Mouse (Mus musculus) heart, postnatal 0 days (tissue): ENCODE measurements at regions not wholly inside any gene's neighbourhood (a gene's known extent, or its start where the extent isn't known, plus 50 kb on each side); places are given as distances from the start of the nearest gene placed in this dataset.

Source experiments
- ATAC-seq: fragments of 200-750 bp; cut with Nextera tagmentation; 2 replicates; pipeline ENCODE4 v1.8.0; 2017; ENCODE audit warnings: low read depth, moderate number of reproducible peaks, moderate library complexity; ENCODE audit not compliant: insufficient read depth
- DNase-seq: peaks from one replicate; pipeline ENCODE4 v3.0.0-alpha.2; 2016; ENCODE audit warnings: low spot score
- H3K27ac ChIP-seq: fragments of 300-500 bp; sonication (generic); 2 replicates; pipeline ENCODE4 v1.5.1; 2014; ENCODE audit warnings: low read depth, mild to moderate bottlenecking
- H3K27me3 ChIP-seq: fragments of 300-500 bp; sonication (generic); 2 replicates; pipeline ENCODE4 v1.6.1; 2014; ENCODE audit warnings: low read length, mixed read lengths; ENCODE audit not compliant: control insufficient read depth, insufficient read depth
- H3K36me3 ChIP-seq: fragments of 300-500 bp; sonication (generic); replicated peaks from 2 replicates; pipeline ENCODE4 v1.6.1; 2014; ENCODE audit warnings: low read length, mixed read lengths; ENCODE audit not compliant: control insufficient read depth, insufficient read depth
- H3K4me1 ChIP-seq: fragments of 300-500 bp; sonication (generic); 2 replicates; pipeline ENCODE4 v1.6.1; 2014; ENCODE audit warnings: antibody characterized with exemption; ENCODE audit not compliant: control insufficient read depth, insufficient read depth
- H3K4me2 ChIP-seq: fragments of 300-500 bp; sonication (generic); 2 replicates; pipeline ENCODE4 v1.6.1; 2014; ENCODE audit warnings: low read depth, mild to moderate bottlenecking, low read length, moderate library complexity
- H3K4me3 ChIP-seq: fragments of 300-500 bp; sonication (generic); 2 replicates; pipeline ENCODE4 v1.5.1; 2014; ENCODE audit warnings: low read depth, low read length
- H3K9ac ChIP-seq: fragments of 300-500 bp; sonication (generic); replicated peaks from 2 replicates; pipeline ENCODE4 v1.6.1; 2014; ENCODE audit warnings: low read depth, low read length, mixed read lengths
- H3K9me3 ChIP-seq: fragments of 300-500 bp; sonication (generic); replicated peaks from 2 replicates; pipeline ENCODE4 v1.6.1; 2016; ENCODE audit warnings: low read length; ENCODE audit not compliant: control insufficient read depth
- CTCF ChIP-seq: IDR thresholded peaks from 2 replicates; pipeline ENCODE4 v1.5.1; 2016; ENCODE audit warnings: antibody characterized with exemption, control low read depth, low read depth
- EP300 ChIP-seq: IDR thresholded peaks from 2 replicates; pipeline ENCODE4 v1.6.1; 2016; ENCODE audit warnings: antibody characterized with exemption, low read depth
- WGBS: fragments of 180-500 bp; shearing (Covaris S2); extraction: QIAGEN DNeasy Blood & Tissue Kit; methylation state at CpG from one replicate; pipeline ENCODE4 v1.1.7; 2014; 5-methylcytosine and 5-hydroxymethylcytosine counted together

DNA sequence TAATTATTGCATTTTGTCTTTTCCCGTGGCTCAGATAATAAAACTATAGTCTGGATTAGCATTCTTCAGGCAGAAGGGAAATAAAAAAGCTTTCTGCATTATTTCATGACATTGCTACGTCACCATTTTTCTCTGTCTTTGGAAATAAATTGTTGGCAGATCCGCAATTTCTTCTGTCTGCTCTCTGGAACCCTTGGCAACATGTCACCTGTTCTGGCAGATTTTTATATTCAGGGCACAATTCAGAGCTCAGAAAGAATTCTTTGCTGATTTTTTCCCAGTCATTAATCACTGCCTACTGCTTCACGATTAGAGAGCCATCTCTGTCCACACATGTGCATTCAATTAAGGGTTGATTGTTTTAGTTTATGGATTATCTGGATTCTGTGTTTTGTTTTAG is 460.5 kb downstream of the Cdh8 start:
- Histone ChIP-seq H3K9ac (no peak overlapping the region), H3K4me2 (no peak overlapping the region), H3K9me3 (no peaks in the 10 kb centered on the region), H3K27me3 (no peaks in the 10 kb centered on the region), H3K36me3 (no peaks in the 10 kb centered on the region), H3K27ac (no peak overlapping the region), H3K4me1 (no peaks in the 10 kb centered on the region), H3K4me3 (no peak overlapping the region)
- TF ChIP-seq CTCF (no peak), EP300 (no peak)
- WGBS = 62% methylated on average over 4 of the region's 4 CpGs
- no peak for DNase-seq
- no peak for ATAC-seq

DNA sequence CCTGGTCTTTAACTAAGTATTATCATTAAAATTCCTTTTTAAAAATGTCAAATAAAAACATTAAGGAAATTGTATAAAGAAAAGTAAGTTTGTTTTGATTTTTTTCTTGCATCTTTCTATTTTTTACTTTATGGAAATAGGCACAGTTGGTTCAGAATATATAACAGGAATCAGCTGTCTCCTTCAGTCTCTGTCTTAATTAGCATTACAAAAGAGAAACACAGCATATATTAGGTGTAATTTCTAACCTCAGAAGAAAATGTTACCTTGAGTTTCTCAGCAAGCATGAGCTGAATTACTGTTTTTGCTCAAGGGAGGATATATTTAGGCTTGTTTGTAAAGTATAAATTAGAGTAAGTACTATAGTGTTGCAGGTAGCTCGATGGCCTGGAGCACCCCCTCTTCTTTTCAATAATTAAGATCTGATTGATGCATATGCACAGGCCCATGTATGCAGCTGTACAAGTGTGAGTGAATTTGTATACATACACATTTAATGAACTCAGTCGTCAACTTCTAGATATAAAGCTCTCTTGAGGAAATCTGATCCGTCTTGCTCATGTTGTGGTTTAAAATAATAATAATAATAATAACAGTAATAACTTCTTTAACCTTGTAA is 503.0 kb downstream of the Cdh8 start:
- DNase-seq (no peak), ATAC-seq (no peak)
- Histone ChIP-seq H3K36me3 (no peaks in the 10 kb centered on the region), H3K9me3 (no peaks in the 10 kb centered on the region), H3K27me3 (no peaks in the 10 kb centered on the region), H3K9ac (no peak overlapping the region), H3K27ac (no peak overlapping the region), H3K4me2 (no peak overlapping the region), H3K4me3 (no peak overlapping the region), H3K4me1 (no peaks in the 10 kb centered on the region)
- TF ChIP-seq EP300 (no peak), CTCF (no peak)
- 78% methylated on average over 3 of the region's 3 CpGs for WGBS

DNA sequence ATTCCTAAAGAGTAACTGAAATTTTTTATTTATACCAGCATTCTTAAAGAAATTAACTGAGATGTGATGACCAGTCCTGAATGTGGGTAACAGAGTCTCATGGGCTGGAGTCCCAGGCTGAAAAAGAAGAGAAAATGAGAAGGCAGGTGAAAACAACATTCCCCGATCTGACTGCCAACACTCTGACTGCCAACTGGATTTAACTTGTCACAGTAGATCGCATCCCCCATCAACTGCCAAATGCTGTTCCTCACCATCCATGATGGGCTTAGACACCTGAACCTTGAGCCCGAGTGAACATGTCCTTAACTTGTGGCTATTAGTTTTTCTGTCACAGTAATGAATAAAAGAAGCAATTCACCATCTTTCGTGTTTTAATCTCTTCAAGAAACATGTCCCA is 522.9 kb downstream of the Cdh8 start:
- ATAC-seq = no peak
- Histone ChIP-seq H3K4me3 (no peak overlapping the region), H3K36me3 (no peaks in the 10 kb centered on the region)

DNA sequence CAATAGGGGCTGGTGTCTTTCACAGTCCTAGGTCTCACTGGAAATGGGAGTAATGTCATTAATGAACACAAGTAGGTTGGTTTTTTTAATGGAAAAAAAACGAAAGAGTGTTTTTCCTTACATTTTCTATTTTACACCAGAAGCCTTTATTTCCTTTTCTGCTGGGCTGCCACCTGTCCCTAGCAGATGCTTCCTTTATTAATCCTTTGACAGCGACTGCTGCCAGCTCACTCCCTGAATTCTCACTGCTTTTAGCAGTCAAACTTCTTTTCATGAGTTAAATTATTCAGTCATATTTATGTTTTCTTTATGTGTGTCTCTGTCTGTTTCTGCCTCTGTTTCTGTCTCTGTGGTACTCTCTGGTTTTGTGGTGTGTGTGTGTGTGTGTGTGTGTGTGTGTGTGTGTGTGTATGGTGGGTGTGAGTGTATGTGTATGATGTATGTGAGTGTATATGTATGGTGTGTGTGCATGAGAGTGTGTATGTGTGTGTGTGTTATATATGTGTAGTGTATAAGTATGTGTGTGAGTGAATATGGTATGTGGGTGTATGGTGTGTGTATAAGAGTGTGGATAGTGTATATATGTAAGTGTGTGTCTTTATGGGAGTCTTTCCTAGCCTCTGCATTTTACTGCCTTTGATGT is 554.5 kb downstream of the Cdh8 start:
- no peak for ATAC-seq
- H3K9me3 ChIP-seq = no peaks in the 10 kb centered on the region
- no peak overlapping the region for H3K27ac ChIP-seq
- H3K4me1 ChIP-seq = no peaks in the 10 kb centered on the region
- no peak overlapping the region for H3K9ac ChIP-seq
- DNase-seq = no peak
- H3K4me3 ChIP-seq = no peak overlapping the region
- 55% methylated on average over 2 of the region's 2 CpGs for WGBS
- TF ChIP-seq CTCF (no peak), EP300 (no peak)
- no peaks in the 10 kb centered on the region for H3K36me3 ChIP-seq
- H3K4me2 ChIP-seq = no peak overlapping the region
- no peaks in the 10 kb centered on the region for H3K27me3 ChIP-seq

More for the DNA sequence above, 522.9 kb downstream of the Cdh8 start:
- Histone ChIP-seq H3K4me1 (no peaks in the 10 kb centered on the region), H3K27me3 (no peaks in the 10 kb centered on the region), H3K9ac (no peak overlapping the region), H3K4me2 (no peak overlapping the region), H3K9me3 (no peaks in the 10 kb centered on the region), H3K27ac (no peak overlapping the region)
- TF ChIP-seq CTCF (no peak), EP300 (no peak)
- DNase-seq = no peak
- WGBS = 65% methylated on average over 4 of the region's 4 CpGs

DNA sequence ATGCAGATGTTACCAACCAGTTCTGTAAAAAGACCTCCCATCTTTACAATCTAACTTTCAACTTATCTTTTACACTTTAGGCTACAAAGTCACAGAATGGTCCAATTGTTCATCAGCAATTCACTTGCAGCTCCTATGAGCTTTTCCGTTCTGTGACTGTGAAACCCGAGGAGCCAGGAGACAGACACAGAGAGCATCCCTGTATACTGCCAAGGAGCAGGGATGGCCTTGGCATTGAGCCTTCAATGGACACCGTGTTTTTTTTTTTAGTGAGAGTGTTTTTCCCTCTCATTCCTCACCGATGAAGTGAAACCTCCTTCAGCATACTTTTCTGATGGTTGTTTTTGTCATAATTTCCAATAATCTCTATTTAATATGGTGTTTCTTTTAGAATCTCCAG is 555.1 kb downstream of the Cdh8 start:
- TF ChIP-seq CTCF = no peak
- no peak for TF ChIP-seq EP300
- H3K9me3 ChIP-seq = no peaks in the 10 kb centered on the region
- no peak overlapping the region for H3K4me2 ChIP-seq
- H3K27me3 ChIP-seq = no peaks in the 10 kb centered on the region
- 70% methylated on average over 4 of the region's 4 CpGs for WGBS
- H3K36me3 ChIP-seq = no peaks in the 10 kb centered on the region
- DNase-seq (no peak), ATAC-seq (no peak)
- H3K4me1 ChIP-seq = no peaks in the 10 kb centered on the region
- H3K9ac ChIP-seq = no peak overlapping the region
- H3K4me3 ChIP-seq = no peak overlapping the region
- H3K27ac ChIP-seq = no peak overlapping the region

DNA sequence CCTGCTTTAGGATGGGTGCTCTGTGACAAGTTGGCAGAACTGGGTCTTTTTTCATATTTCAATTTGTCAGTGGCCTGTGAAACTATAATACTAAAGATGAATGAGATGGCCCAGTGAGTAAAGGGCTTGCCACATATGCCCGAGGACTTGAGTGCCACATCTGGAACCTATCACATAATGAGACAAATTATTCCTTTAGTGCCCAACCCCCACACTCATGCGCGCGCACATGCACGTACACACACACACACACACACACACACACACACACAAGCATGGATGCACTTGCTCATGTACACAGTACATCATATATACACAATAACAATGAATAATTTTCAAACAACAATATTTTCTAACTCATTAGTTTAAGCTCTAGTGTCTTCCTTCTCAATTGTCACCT is 555.9 kb downstream of the Cdh8 start:
- WGBS = 78% methylated on average over 5 of the region's 5 CpGs
- ATAC-seq (no peak), DNase-seq (no peak)
- Histone ChIP-seq H3K4me2 (no peak overlapping the region), H3K4me3 (no peak overlapping the region), H3K27me3 (no peaks in the 10 kb centered on the region), H3K27ac (no peak overlapping the region), H3K9me3 (no peaks in the 10 kb centered on the region), H3K4me1 (no peaks in the 10 kb centered on the region), H3K36me3 (no peaks in the 10 kb centered on the region), H3K9ac (no peak overlapping the region)
- no peak for TF ChIP-seq EP300
- no peak for TF ChIP-seq CTCF
